ENCODE assay signal across 10 mouse cellular contexts in the genomic region with DNA sequence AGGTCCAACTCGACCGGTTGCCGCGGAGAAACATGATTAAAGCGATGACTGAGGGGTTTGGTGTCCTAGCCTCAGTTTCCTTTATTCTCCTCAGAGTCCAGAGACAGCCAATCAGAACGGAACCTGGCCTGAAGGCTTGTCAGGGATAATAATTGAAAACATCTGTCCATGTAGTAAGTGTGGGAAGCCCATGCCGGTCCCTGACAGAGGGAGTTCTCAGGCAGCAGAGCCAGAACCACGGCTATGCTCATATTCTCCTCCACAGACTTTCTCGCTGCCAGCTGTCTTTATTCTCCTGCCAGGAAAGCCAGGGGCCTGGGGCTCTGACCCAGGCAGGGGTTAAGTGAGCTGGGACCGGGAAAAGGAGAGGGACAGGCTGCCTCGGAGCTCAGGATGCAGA.
DNase-seq lines count a peak whose midpoint lies in the region; ATAC-seq and TF ChIP-seq lines count a peak whose summit lies in the region.
"Had no signal": no experiment of that assay in that cellular context is flagged by ENCODE, and none has a peak within 500 bp of the region (broad histone marks: within the 10 kb centered on the region; RNA-seq: fewer than 3 reads in every experiment).

No protein-coding gene starts in this region.

- H3K4me3 ChIP-seq in heart, embryonic 13.5 days, result no peak overlapping the region
- no peak overlapping the region for H3K4me3 ChIP-seq in heart, embryonic 12.5 days
- H3K4me3 ChIP-seq in lung, embryonic 14.5 days (ENCODE audit: low read depth, low read length), result no peak overlapping the region
- H3K4me3 ChIP-seq in embryonic facial prominence, embryonic 10.5 days, result no peak overlapping the region
- no peak overlapping the region for H3K4me3 ChIP-seq in limb, embryonic 14.5 days (replicated peaks; ENCODE audit: low read length)

- no peaks in the 10 kb centered on the region for H3K9me3 ChIP-seq in heart, embryonic 13.5 days
- no peaks in the 10 kb centered on the region for H3K9me3 ChIP-seq in heart, embryonic 12.5 days (replicated peaks)
- no peaks in the 10 kb centered on the region for H3K9me3 ChIP-seq in lung, embryonic 14.5 days (ENCODE audit: low read depth, low read length)
- H3K9me3 ChIP-seq in embryonic facial prominence, embryonic 10.5 days, result no peaks in the 10 kb centered on the region
- no peaks in the 10 kb centered on the region for H3K9me3 ChIP-seq in limb, embryonic 14.5 days (ENCODE audit: control insufficient read depth, low read length)

- no peaks in the 10 kb centered on the region for H3K36me3 ChIP-seq in heart, embryonic 13.5 days
- no peaks in the 10 kb centered on the region for H3K36me3 ChIP-seq in heart, embryonic 12.5 days
- H3K36me3 ChIP-seq in lung, embryonic 14.5 days (ENCODE audit: insufficient read depth), result no peaks in the 10 kb centered on the region
- H3K36me3 ChIP-seq in embryonic facial prominence, embryonic 10.5 days (replicated peaks), result no peaks in the 10 kb centered on the region
- no peaks in the 10 kb centered on the region for H3K36me3 ChIP-seq in limb, embryonic 14.5 days (ENCODE audit: control insufficient read depth, insufficient read depth, low read length)

- WGBS in heart, embryonic 13.5 days, result 67% methylated on average over 11 of the region's 11 CpGs
- 64% methylated on average over 11 of the region's 11 CpGs for WGBS in heart, embryonic 12.5 days
- 40% methylated on average over 11 of the region's 11 CpGs for WGBS in lung, embryonic 14.5 days
- WGBS in embryonic facial prominence, embryonic 10.5 days, result 36% methylated on average over 11 of the region's 11 CpGs
- WGBS in limb, embryonic 14.5 days, result 29% methylated on average over 11 of the region's 11 CpGs

- no peak for ATAC-seq in heart, embryonic 13.5 days (ENCODE audit: extremely low read depth, insufficient number of reproducible peaks, low FRiP score, low TSS enrichment)
- no peak for ATAC-seq in heart, embryonic 12.5 days (ENCODE audit: insufficient number of reproducible peaks, low FRiP score)
- ATAC-seq in lung, embryonic 14.5 days (ENCODE audit: insufficient read depth), result peak; percentile 79
- peak; percentile 74 for ATAC-seq in limb, embryonic 14.5 days (ENCODE audit: low FRiP score, low read depth)
- no peak for ATAC-seq in frontal cortex, adult (ENCODE audit: low TSS enrichment)

- H3K27me3 ChIP-seq in heart, embryonic 13.5 days (replicated peaks), result no peaks in the 10 kb centered on the region
- H3K27me3 ChIP-seq in heart, embryonic 12.5 days (replicated peaks), result no peaks in the 10 kb centered on the region
- H3K27me3 ChIP-seq in lung, embryonic 14.5 days (ENCODE audit: insufficient read depth, low read length), result no peaks in the 10 kb centered on the region
- H3K27me3 ChIP-seq in embryonic facial prominence, embryonic 10.5 days (replicated peaks; ENCODE audit: low read depth, poor library complexity, severe bottlenecking), result peaks cover 6% of the 10 kb centered on the region; the same call in 1 of the 2 replicates
- H3K27me3 ChIP-seq in limb, embryonic 14.5 days (ENCODE audit: control insufficient read depth, insufficient read depth, low read length), result no peaks in the 10 kb centered on the region

- peaks cover 6% of the 10 kb centered on the region for H3K4me1 ChIP-seq in heart, embryonic 13.5 days
- 0 out of 2 replicates have a peak, but pooled peaks cover 4% of the 10 kb centered on the region for H3K4me1 ChIP-seq in heart, embryonic 12.5 days (replicated peaks)
- peaks cover 3% of the 10 kb centered on the region; the same call in 1 of the 2 replicates for H3K4me1 ChIP-seq in lung, embryonic 14.5 days (ENCODE audit: insufficient read depth)
- H3K4me1 ChIP-seq in embryonic facial prominence, embryonic 10.5 days, result peaks cover 15% of the 10 kb centered on the region
- peaks cover 6% of the 10 kb centered on the region; the same call in 1 of the 2 replicates for H3K4me1 ChIP-seq in limb, embryonic 14.5 days (ENCODE audit: control insufficient read depth, insufficient read depth, low read length)

- peak; percentile 63 for DNase-seq in lung, embryonic 14.5 days
- no peak for DNase-seq in lung, postnatal 14 days
- peak; percentile 59 for DNase-seq in embryonic facial prominence, embryonic 10.5 days (ENCODE audit: low spot score)
- DNase-seq in limb, embryonic 14.5 days (ENCODE audit: low spot score), result peak; percentile 56
- no peak for DNase-seq in adrenal gland, adult 8-10 months
- DNase-seq: kidney, adult 8-10 months; thymus, postnatal 36 days had no signal

- H3K4me2 ChIP-seq in heart, embryonic 13.5 days, result 0 out of 2 replicates have a peak overlapping the region, but pooled peaks have one; percentile 4
- H3K4me2 ChIP-seq in heart, embryonic 12.5 days, result no peak overlapping the region
- 0 out of 2 replicates have a peak overlapping the region, but pooled peaks have one; percentile 10 for H3K4me2 ChIP-seq in lung, embryonic 14.5 days
- peak overlapping the region; percentile 21 for H3K4me2 ChIP-seq in limb, embryonic 14.5 days (replicated peaks; ENCODE audit: low read depth, low read length, severe bottlenecking)

- TF ChIP-seq CTCF in lung, embryonic 14.5 days (IDR thresholded peaks at IDR 0.05; ENCODE audit: low read depth), result no peak

- TF ChIP-seq POLR2A in limb, embryonic 14.5 days (IDR thresholded peaks at IDR 0.05; ENCODE audit: borderline replicate concordance, extremely low read depth, insufficient read depth, insufficient read length), result no peak

- no peak overlapping the region for H3K9ac ChIP-seq in heart, embryonic 13.5 days
- no peak overlapping the region for H3K9ac ChIP-seq in heart, embryonic 12.5 days
- no peak overlapping the region for H3K9ac ChIP-seq in lung, embryonic 14.5 days
- 0 out of 2 replicates have a peak overlapping the region, but pooled peaks have one; percentile 12 for H3K9ac ChIP-seq in limb, embryonic 14.5 days (ENCODE audit: low read depth, low read length, severe bottlenecking)

- no peak overlapping the region for H3K27ac ChIP-seq in heart, embryonic 13.5 days (replicated peaks)
- H3K27ac ChIP-seq in heart, embryonic 12.5 days (ENCODE audit: poor library complexity, severe bottlenecking), result no peak overlapping the region
- peak overlapping the region; percentile 84 for H3K27ac ChIP-seq in lung, embryonic 14.5 days (ENCODE audit: low read depth)
- H3K27ac ChIP-seq in embryonic facial prominence, embryonic 10.5 days (replicated peaks), result peak overlapping the region; percentile 74
- peak overlapping the region; percentile 44; the same call in 1 of the 2 replicates for H3K27ac ChIP-seq in limb, embryonic 14.5 days (replicated peaks; ENCODE audit: low read depth, low read length)

Comparison
In these comparisons a context has a peak if more than half of its experiments do, and no peak if none do; other contexts are left out.
1. DNase-seq: peak in lung, embryonic 14.5 days (single experiment), embryonic facial prominence, embryonic 10.5 days (single experiment) and limb, embryonic 14.5 days (single experiment); none in lung, postnatal 14 days (single experiment) and adrenal gland, adult 8-10 months (single experiment).
2. ATAC-seq: peak in lung, embryonic 14.5 days (single experiment) and limb, embryonic 14.5 days (single experiment); none in heart, embryonic 13.5 days (single experiment), heart, embryonic 12.5 days (single experiment) and frontal cortex, adult (single experiment).
3. H3K27ac ChIP-seq: peak in lung, embryonic 14.5 days (single experiment), embryonic facial prominence, embryonic 10.5 days (single experiment) and limb, embryonic 14.5 days (single experiment); none in heart, embryonic 13.5 days (single experiment) and heart, embryonic 12.5 days (single experiment).